Mouse (Mus musculus) forebrain, embryonic 14.5 days (tissue): ENCODE measurements around the gene Mphosph9. TPM values are rescaled to one million over a fixed set of nuclear protein-coding genes. Genes with fewer than 3 reads are reported as not detected.

Experiments
- ATAC-seq: fragments of 200-750 bp; cut with Nextera tagmentation; 2 replicates; pipeline ENCODE4 v1.8.0; 2017; ENCODE audit warnings: mild to moderate bottlenecking, moderate library complexity
- DNase-seq: peaks from one replicate; pipeline ENCODE4 v3.0.0-alpha.2; 2015; ENCODE audit warnings: low spot score
- H3K27ac ChIP-seq: fragments of 300-500 bp; sonication (generic); 2 replicates; pipeline ENCODE4 v1.5.1; 2014; ENCODE audit warnings: low read depth, mild to moderate bottlenecking, control low read depth, low read length, moderate library complexity
- H3K27me3 ChIP-seq: fragments of 300-500 bp; sonication (generic); replicated peaks from 2 replicates; pipeline ENCODE4 v1.6.1; 2014; ENCODE audit warnings: low read length, control low read depth, mixed read lengths; ENCODE audit not compliant: control insufficient read depth, insufficient read depth
- H3K36me3 ChIP-seq: fragments of 300-500 bp; sonication (generic); 2 replicates; pipeline ENCODE4 v1.6.1; 2014; ENCODE audit warnings: low read length, control low read depth; ENCODE audit not compliant: control insufficient read depth, insufficient read depth
- H3K4me1 ChIP-seq: fragments of 300-500 bp; sonication (generic); 2 replicates; pipeline ENCODE4 v1.6.1; 2014; ENCODE audit warnings: antibody characterized with exemption, low read length, control low read depth; ENCODE audit not compliant: control insufficient read depth, insufficient read depth
- H3K4me2 ChIP-seq: fragments of 300-500 bp; sonication (generic); 2 replicates; pipeline ENCODE4 v1.6.1; 2014; ENCODE audit warnings: mild to moderate bottlenecking, control low read depth, low read length
- H3K4me3 ChIP-seq: fragments of 300-500 bp; sonication (generic); 2 replicates; pipeline ENCODE4 v1.5.1; 2014; ENCODE audit warnings: low read depth, low read length, control low read depth
- H3K9ac ChIP-seq: fragments of 300-500 bp; sonication (generic); 2 replicates; pipeline ENCODE4 v1.6.1; 2014; ENCODE audit warnings: mild to moderate bottlenecking, low read length, control low read depth, moderate library complexity
- H3K9me3 ChIP-seq: fragments of 300-500 bp; sonication (generic); replicated peaks from 2 replicates; pipeline ENCODE4 v1.6.1; 2016; ENCODE audit warnings: low read length, control low read depth, mixed read lengths; ENCODE audit not compliant: control insufficient read depth
- WGBS: fragments of 180-500 bp; shearing (Covaris S2); extraction: QIAGEN DNeasy Blood & Tissue Kit; methylation state at CpG from one replicate; pipeline ENCODE4 v1.1.7; 2014; 5-methylcytosine and 5-hydroxymethylcytosine counted together
- polyA plus RNA-seq: library from polyadenylated mRNA; unstranded; fragments of >200 nt; fragmentation: Nextera tagmentation; extraction: Ambion mirVana; gene quantifications from 2 replicates; pipeline ENCODE4 v1.2.1, GENCODE M21; 2014

Mphosph9 gene
- polyA plus RNA-seq, 1 experiment from 2014 or later: 13.5 TPM

GRCm38 (mm10) chr5:124211669-124212068 is 116.1 kb downstream of the Mphosph9 start:
- Histone ChIP-seq H3K4me2 (no peak overlapping the region), H3K4me1 (no peaks in the 10 kb centered on the region), H3K27me3 (no peaks in the 10 kb centered on the region), H3K27ac (no peak overlapping the region), H3K9ac (no peak overlapping the region), H3K9me3 (no peaks in the 10 kb centered on the region), H3K36me3 (no peaks in the 10 kb centered on the region), H3K4me3 (no peak overlapping the region)
- ATAC-seq (no peak), DNase-seq (no peak)
- WGBS: 89% methylated on average over 2 of the region's 2 CpGs

DNA sequence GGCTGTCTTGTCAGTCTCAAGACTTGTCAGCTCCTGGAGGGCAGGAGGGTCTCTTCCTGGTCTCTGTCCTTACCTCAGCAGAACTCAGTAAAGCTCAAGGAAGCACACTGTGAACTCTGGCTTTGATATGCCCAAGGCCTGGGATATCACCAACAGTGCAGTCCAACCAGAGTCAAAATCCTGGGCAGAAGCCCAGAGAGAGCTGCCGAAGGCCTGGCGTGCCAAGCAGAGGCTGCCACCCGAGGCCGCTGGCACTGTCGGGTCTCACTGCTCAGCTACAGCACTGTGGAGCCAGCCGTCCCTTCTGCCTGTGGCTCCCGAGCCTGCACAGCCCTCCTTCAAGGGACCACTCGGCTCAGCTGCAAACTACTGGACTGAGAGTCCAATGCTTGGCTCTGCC is 116.5 kb downstream of the Mphosph9 start:
- ATAC-seq (no peak), DNase-seq (no peak)
- Histone ChIP-seq H3K27ac (no peak overlapping the region), H3K4me1 (no peaks in the 10 kb centered on the region), H3K4me3 (no peak overlapping the region), H3K9ac (no peak overlapping the region), H3K36me3 (no peaks in the 10 kb centered on the region), H3K4me2 (no peak overlapping the region), H3K27me3 (no peaks in the 10 kb centered on the region), H3K9me3 (no peaks in the 10 kb centered on the region)
- 82% methylated on average over 8 of the region's 8 CpGs for WGBS

DNA sequence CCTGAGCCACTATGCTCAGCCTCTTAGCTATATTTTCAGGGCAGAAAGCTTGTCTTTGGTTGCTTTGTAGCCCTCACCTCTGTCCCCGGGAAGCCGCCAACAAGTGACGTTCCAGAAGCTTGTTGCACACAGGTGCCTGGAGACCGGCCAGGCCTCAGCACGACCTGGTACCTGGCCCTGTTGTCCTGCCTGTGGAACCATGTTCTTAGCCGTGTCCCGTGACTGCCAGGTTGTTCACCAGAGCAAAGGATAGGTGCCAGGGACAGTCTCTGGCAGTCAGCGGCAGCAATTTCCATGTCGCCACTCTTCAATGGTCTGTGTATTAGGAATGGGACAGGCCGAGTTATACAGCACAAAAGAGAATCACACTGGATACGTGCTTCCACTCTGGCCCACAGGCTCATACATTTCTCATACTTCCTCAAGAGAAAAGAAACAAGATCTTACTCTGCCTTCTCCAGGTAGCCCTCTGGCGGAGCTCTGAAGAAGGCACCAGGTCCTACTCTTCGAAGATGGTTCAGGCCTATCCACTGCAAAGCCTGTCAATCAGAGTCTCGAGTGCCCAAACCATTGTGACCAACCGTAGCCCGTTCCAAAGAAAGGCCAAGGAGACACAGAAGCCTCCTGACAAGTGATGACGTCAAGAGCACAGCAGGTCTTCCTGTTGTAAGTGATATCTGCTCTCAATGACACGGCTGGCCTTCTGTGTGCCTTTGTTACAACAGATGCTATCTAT is 117.3 kb downstream of the Mphosph9 start:
- ATAC-seq (no peak), DNase-seq (no peak)
- H3K4me3 ChIP-seq: no peak overlapping the region
- H3K27me3 ChIP-seq: no peaks in the 10 kb centered on the region
- H3K27ac ChIP-seq: no peak overlapping the region
- H3K36me3 ChIP-seq: no peaks in the 10 kb centered on the region
- no peaks in the 10 kb centered on the region for H3K9me3 ChIP-seq
- 72% methylated on average over 18 of the region's 18 CpGs for WGBS
- H3K9ac ChIP-seq: no peak overlapping the region
- no peaks in the 10 kb centered on the region for H3K4me1 ChIP-seq
- no peak overlapping the region for H3K4me2 ChIP-seq

- no peak for DNase-seq
- WGBS: 69% methylated on average over 6 of the region's 6 CpGs
Observed at GRCm38 (mm10) chr5:124209850-124210249, 117.9 kb downstream of the Mphosph9 start.

DNA sequence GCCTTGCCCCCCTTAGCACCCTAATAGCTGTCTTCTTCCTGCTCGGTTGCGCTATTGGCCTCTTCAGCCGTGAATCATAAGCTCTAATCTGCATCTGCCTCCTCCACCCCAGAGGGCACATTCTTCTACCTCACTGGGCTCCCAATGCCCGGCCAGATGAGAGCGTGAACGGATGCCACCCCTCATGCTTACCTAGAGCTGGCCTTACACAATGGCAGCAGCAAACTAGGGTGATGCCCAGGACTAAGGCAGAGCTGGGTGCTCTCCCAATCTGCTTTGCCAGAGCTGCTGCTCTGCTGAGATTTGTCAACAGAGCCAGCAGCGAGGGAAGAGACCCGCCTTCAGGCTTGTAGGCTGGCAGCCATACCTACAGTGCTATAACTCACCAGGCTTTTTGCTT is 119.7 kb downstream of the Mphosph9 start:
- Histone ChIP-seq H3K4me3 (no peak overlapping the region), H3K27me3 (no peaks in the 10 kb centered on the region), H3K9ac (no peak overlapping the region), H3K9me3 (no peaks in the 10 kb centered on the region), H3K36me3 (no peaks in the 10 kb centered on the region), H3K4me2 (no peak overlapping the region), H3K4me1 (no peaks in the 10 kb centered on the region), H3K27ac (no peak overlapping the region)
- no peak for ATAC-seq
- DNase-seq: no peak
- 76% methylated on average over 8 of the region's 8 CpGs for WGBS

More at GRCm38 (mm10) chr5:124209850-124210249, 117.9 kb downstream of the Mphosph9 start:
- no peak overlapping the region for H3K27ac ChIP-seq
- no peak overlapping the region for H3K9ac ChIP-seq
- H3K4me3 ChIP-seq: no peak overlapping the region
- H3K27me3 ChIP-seq: no peaks in the 10 kb centered on the region
- no peak for ATAC-seq
- H3K9me3 ChIP-seq: no peaks in the 10 kb centered on the region
- H3K4me2 ChIP-seq: no peak overlapping the region
- H3K4me1 ChIP-seq: no peaks in the 10 kb centered on the region
- no peaks in the 10 kb centered on the region for H3K36me3 ChIP-seq

DNA sequence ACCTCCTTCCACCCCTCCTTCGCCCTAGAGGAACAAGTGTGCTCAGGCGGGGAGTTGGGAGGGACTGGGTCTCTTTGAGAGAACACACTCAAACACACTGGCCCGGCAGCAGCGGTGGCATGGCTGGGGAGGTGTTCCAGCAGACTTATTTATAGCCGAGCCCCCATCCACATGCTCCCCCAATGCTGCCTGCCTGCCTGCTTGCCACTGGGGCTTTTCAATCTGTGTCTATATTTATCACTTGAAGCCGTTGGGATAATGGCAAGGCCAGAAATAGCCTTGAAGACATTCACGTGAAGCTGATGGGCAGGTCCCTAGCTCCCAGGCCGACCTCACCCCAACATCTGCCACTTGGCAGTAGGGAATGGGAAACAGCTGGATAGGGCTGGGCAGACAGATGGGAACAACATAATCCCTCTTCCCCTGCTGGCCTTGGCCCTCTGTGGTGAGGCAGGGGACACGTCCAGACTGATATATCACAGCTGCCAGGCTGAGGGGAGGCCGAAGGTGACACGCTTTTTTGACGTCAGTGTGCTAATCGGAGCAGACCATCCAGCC is 121.2 kb downstream of the Mphosph9 start:
- Histone ChIP-seq H3K27me3 (no peaks in the 10 kb centered on the region), H3K4me2 (no peak overlapping the region), H3K9ac (no peak overlapping the region), H3K4me3 (no peak overlapping the region), H3K9me3 (no peaks in the 10 kb centered on the region), H3K36me3 (no peaks in the 10 kb centered on the region), H3K27ac (no peak overlapping the region), H3K4me1 (no peaks in the 10 kb centered on the region)
- ATAC-seq: no peak
- 75% methylated on average over 13 of the region's 13 CpGs for WGBS
- no peak for DNase-seq

DNA sequence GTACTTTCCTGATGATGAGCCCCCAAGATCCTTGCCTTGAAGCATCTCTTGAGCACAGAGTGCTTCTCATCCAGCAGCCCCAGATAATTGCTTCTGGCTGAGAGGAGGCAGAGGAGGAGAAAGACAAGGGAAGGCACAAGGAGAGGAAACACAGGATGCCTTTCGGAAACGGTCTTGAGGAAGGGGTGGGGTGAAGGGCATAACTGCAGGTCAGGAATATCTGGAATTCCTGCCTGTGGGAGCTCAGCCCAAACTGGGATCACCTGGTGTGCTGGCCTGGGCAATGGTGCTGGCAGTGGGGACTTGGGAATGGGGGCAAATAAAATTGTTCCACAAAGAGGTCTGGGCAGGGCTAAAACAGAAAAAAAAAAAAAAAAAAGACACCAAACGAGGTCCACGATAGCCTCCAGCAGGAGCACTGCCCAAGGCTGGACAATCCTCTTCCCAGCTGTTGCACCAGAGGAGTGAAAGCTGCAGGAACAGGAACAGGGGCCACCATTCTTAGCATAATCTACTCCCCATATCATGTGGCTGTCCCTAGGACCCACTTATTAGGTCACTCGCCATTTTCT is 121.9 kb downstream of the Mphosph9 start:
- no peak for ATAC-seq
- H3K27ac ChIP-seq: no peak overlapping the region
- H3K4me1 ChIP-seq: no peaks in the 10 kb centered on the region

GRCm38 (mm10) chr5:124205211-124205610 is 122.6 kb downstream of the Mphosph9 start:
- no peaks in the 10 kb centered on the region for H3K4me1 ChIP-seq
- 69% methylated on average over 9 of the region's 9 CpGs for WGBS
- no peaks in the 10 kb centered on the region for H3K36me3 ChIP-seq
- no peak overlapping the region for H3K4me3 ChIP-seq
- no peaks in the 10 kb centered on the region for H3K9me3 ChIP-seq
- H3K27ac ChIP-seq: no peak overlapping the region
- DNase-seq (no peak), ATAC-seq (no peak)
- H3K27me3 ChIP-seq: no peaks in the 10 kb centered on the region
- no peak overlapping the region for H3K4me2 ChIP-seq
- H3K9ac ChIP-seq: no peak overlapping the region

More for the DNA sequence above, 121.9 kb downstream of the Mphosph9 start:
- WGBS: 56% methylated on average over 5 of the region's 5 CpGs
- Histone ChIP-seq H3K36me3 (no peaks in the 10 kb centered on the region), H3K4me2 (no peak overlapping the region), H3K27me3 (no peaks in the 10 kb centered on the region), H3K4me3 (no peak overlapping the region), H3K9me3 (no peaks in the 10 kb centered on the region), H3K9ac (no peak overlapping the region)
- no peak for DNase-seq

DNA sequence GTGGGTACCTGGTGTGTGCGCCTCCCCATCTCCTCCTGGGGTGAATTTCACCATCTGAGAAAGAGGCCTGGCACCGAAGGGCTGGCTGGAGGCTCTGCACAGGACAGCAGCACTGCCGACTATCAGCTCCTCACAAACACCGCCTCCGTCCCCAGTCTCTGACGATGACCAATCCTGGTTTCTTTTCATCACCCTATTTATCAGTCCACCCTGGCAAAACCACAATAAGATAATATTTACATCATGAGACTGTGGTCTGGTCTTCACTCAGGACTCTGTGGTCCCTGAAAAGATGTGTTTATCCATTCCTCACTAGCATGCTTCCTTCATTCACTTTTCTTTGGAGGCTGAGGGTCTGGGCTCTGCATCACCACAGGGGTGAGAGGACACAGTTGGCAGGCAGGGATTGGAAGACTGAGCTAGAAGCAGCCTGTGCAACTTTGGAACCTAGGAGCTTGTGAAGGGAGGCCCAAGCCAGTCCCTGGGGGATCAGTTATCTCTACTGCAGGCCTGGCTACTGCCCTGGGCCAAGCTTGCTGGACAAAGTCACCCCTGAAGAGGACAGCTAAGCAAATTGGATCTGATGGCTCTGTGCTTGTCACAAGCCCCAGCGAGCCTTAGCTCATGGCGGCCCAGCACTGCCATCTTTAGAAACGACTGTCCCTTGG is 123.5 kb downstream of the Mphosph9 start:
- no peak overlapping the region for H3K4me2 ChIP-seq
- H3K27ac ChIP-seq: no peak overlapping the region
- no peak for DNase-seq
- no peak overlapping the region for H3K4me3 ChIP-seq
- H3K9me3 ChIP-seq: no peaks in the 10 kb centered on the region
- H3K4me1 ChIP-seq: no peaks in the 10 kb centered on the region
- no peak overlapping the region for H3K9ac ChIP-seq
- no peaks in the 10 kb centered on the region for H3K27me3 ChIP-seq
- 86% methylated on average over 9 of the region's 9 CpGs for WGBS
- H3K36me3 ChIP-seq: no peaks in the 10 kb centered on the region
- ATAC-seq: no peak
